Mouse (Mus musculus): ENCODE results near the gene Eif4g3. TPM values are rescaled to one million over a fixed set of nuclear protein-coding genes. Genes with fewer than 3 reads are reported as not detected.
"Not testable (repeated sequence)": the region's sequence is repeated elsewhere in the genome, so short reads cannot be mapped to it uniquely, and the experiment has no call there.

Eif4g3 gene
- polyA plus RNA-seq, 1 experiment from 2014 or later: 56.9 TPM

- Histone ChIP-seq H3K27ac (ENCODE audit: low read depth, low read length) (no peak overlapping the region), H3K4me1 (replicated peaks; ENCODE audit: control insufficient read depth, insufficient read depth, low read length) (no peaks in the 10 kb centered on the region), H3K4me3 (ENCODE audit: low read depth, low read length) (no peak overlapping the region), H3K27me3 (ENCODE audit: control insufficient read depth, insufficient read depth, low read length) (no peaks in the 10 kb centered on the region), H3K9ac (ENCODE audit: low read depth, low read length) (no peak overlapping the region), H3K36me3 (ENCODE audit: control insufficient read depth, insufficient read depth, low read length) (peaks cover 8% of the 10 kb centered on the region), H3K4me2 (replicated peaks; ENCODE audit: low read depth, low read length) (no peak overlapping the region), H3K9me3 (ENCODE audit: control insufficient read depth, low read length) (0 out of 2 replicates have a peak, but pooled peaks cover 2% of the 10 kb centered on the region)
- DNase-seq (ENCODE audit: low spot score): no peak
- WGBS: 96% methylated on average over 8 of the region's 8 CpGs
- no peak for ATAC-seq (ENCODE audit: low FRiP score)
Observed at GRCm38 (mm10) chr4:138046371-138046770, 53.5 kb downstream of the Eif4g3 start.

GRCm38 (mm10) chr4:138049547-138049946 is 56.7 kb downstream of the Eif4g3 start:
- Histone ChIP-seq H3K27me3 (ENCODE audit: control insufficient read depth, insufficient read depth, low read length) (no peaks in the 10 kb centered on the region), H3K9me3 (ENCODE audit: control insufficient read depth, low read length) (0 out of 2 replicates have a peak, but pooled peaks cover 2% of the 10 kb centered on the region), H3K4me2 (replicated peaks; ENCODE audit: low read depth, low read length) (no peak overlapping the region), H3K27ac (ENCODE audit: low read depth, low read length) (no peak overlapping the region), H3K4me1 (replicated peaks; ENCODE audit: control insufficient read depth, insufficient read depth, low read length) (no peaks in the 10 kb centered on the region), H3K9ac (ENCODE audit: low read depth, low read length) (no peak overlapping the region), H3K36me3 (ENCODE audit: control insufficient read depth, insufficient read depth, low read length) (peaks cover 8% of the 10 kb centered on the region), H3K4me3 (ENCODE audit: low read depth, low read length) (no peak overlapping the region)
- ATAC-seq (ENCODE audit: low FRiP score): no peak
- no peak for DNase-seq (ENCODE audit: low spot score)
- WGBS: 88% methylated on average over 6 of the region's 6 CpGs

- ATAC-seq (ENCODE audit: low FRiP score) (no peak), DNase-seq (ENCODE audit: low spot score) (no peak)
- Histone ChIP-seq H3K27me3 (ENCODE audit: control insufficient read depth, insufficient read depth, low read length) (no peaks in the 10 kb centered on the region), H3K4me1 (replicated peaks; ENCODE audit: control insufficient read depth, insufficient read depth, low read length) (no peaks in the 10 kb centered on the region), H3K9ac (ENCODE audit: low read depth, low read length) (no peak overlapping the region), H3K36me3 (ENCODE audit: control insufficient read depth, insufficient read depth, low read length) (no peaks in the 10 kb centered on the region), H3K9me3 (ENCODE audit: control insufficient read depth, low read length) (no peaks in the 10 kb centered on the region), H3K4me3 (ENCODE audit: low read depth, low read length) (no peak overlapping the region), H3K27ac (ENCODE audit: low read depth, low read length) (no peak overlapping the region), H3K4me2 (replicated peaks; ENCODE audit: low read depth, low read length) (no peak overlapping the region)
- WGBS: 96% methylated on average over 9 of the region's 9 CpGs
Observed at GRCm38 (mm10) chr4:138051488-138051887, 58.7 kb downstream of the Eif4g3 start.

GRCm38 (mm10) chr4:138056658-138057057 is 63.8 kb downstream of the Eif4g3 start:
- no peak for DNase-seq (ENCODE audit: low spot score)
- no peak for ATAC-seq (ENCODE audit: low FRiP score)
- Histone ChIP-seq H3K4me2 (replicated peaks; ENCODE audit: low read depth, low read length) (no peak overlapping the region), H3K36me3 (ENCODE audit: control insufficient read depth, insufficient read depth, low read length) (no peaks in the 10 kb centered on the region), H3K4me3 (ENCODE audit: low read depth, low read length) (no peak overlapping the region), H3K9ac (ENCODE audit: low read depth, low read length) (no peak overlapping the region), H3K4me1 (replicated peaks; ENCODE audit: control insufficient read depth, insufficient read depth, low read length) (no peaks in the 10 kb centered on the region), H3K27ac (ENCODE audit: low read depth, low read length) (no peak overlapping the region), H3K27me3 (ENCODE audit: control insufficient read depth, insufficient read depth, low read length) (no peaks in the 10 kb centered on the region), H3K9me3 (ENCODE audit: control insufficient read depth, low read length) (no peaks in the 10 kb centered on the region)
- WGBS: 60% methylated on average over 5 of the region's 5 CpGs

- H3K9me3 ChIP-seq (ENCODE audit: control insufficient read depth, low read length); H3K27ac ChIP-seq (ENCODE audit: low read depth, low read length); H3K4me3 ChIP-seq (ENCODE audit: low read depth, low read length); ATAC-seq (ENCODE audit: low FRiP score); DNase-seq (ENCODE audit: low spot score); H3K27me3 ChIP-seq (ENCODE audit: control insufficient read depth, insufficient read depth, low read length); H3K4me2 ChIP-seq (replicated peaks; ENCODE audit: low read depth, low read length); H3K9ac ChIP-seq (ENCODE audit: low read depth, low read length); H3K36me3 ChIP-seq (ENCODE audit: control insufficient read depth, insufficient read depth, low read length); H3K4me1 ChIP-seq (replicated peaks; ENCODE audit: control insufficient read depth, insufficient read depth, low read length): not testable (repeated sequence)
- 97% methylated on average over 22 of the region's 22 CpGs for WGBS
Observed at GRCm38 (mm10) chr4:138057196-138057754, 64.5 kb downstream of the Eif4g3 start.

- Histone ChIP-seq H3K36me3 (ENCODE audit: control insufficient read depth, insufficient read depth, low read length) (no peaks in the 10 kb centered on the region), H3K9me3 (ENCODE audit: control insufficient read depth, low read length) (no peaks in the 10 kb centered on the region), H3K4me3 (ENCODE audit: low read depth, low read length) (no peak overlapping the region), H3K27me3 (ENCODE audit: control insufficient read depth, insufficient read depth, low read length) (no peaks in the 10 kb centered on the region), H3K9ac (ENCODE audit: low read depth, low read length) (no peak overlapping the region), H3K4me1 (replicated peaks; ENCODE audit: control insufficient read depth, insufficient read depth, low read length) (no peaks in the 10 kb centered on the region), H3K4me2 (replicated peaks; ENCODE audit: low read depth, low read length) (no peak overlapping the region), H3K27ac (ENCODE audit: low read depth, low read length) (no peak overlapping the region)
- no peak for ATAC-seq (ENCODE audit: low FRiP score)
- WGBS: 91% methylated on average over 4 of the region's 4 CpGs
- no peak for DNase-seq (ENCODE audit: low spot score)
Observed at GRCm38 (mm10) chr4:138061161-138061560, 68.3 kb downstream of the Eif4g3 start.

GRCm38 (mm10) chr4:138063372-138064265 is 70.8 kb downstream of the Eif4g3 start:
- H3K36me3 ChIP-seq (ENCODE audit: control insufficient read depth, insufficient read depth, low read length): no peaks in the 10 kb centered on the region
- H3K27me3 ChIP-seq (ENCODE audit: control insufficient read depth, insufficient read depth, low read length): no peaks in the 10 kb centered on the region
- H3K4me3 ChIP-seq (ENCODE audit: low read depth, low read length): no peak overlapping the region
- no peak for ATAC-seq (ENCODE audit: low FRiP score)
- H3K27ac ChIP-seq (ENCODE audit: low read depth, low read length): no peak overlapping the region
- no peak overlapping the region for H3K4me2 ChIP-seq (replicated peaks; ENCODE audit: low read depth, low read length)
- DNase-seq (ENCODE audit: low spot score): no peak
- no peak overlapping the region for H3K9ac ChIP-seq (ENCODE audit: low read depth, low read length)
- no peaks in the 10 kb centered on the region for H3K4me1 ChIP-seq (replicated peaks; ENCODE audit: control insufficient read depth, insufficient read depth, low read length)
- no peaks in the 10 kb centered on the region for H3K9me3 ChIP-seq (ENCODE audit: control insufficient read depth, low read length)
- 90% methylated on average over 7 of the region's 7 CpGs for WGBS

- Histone ChIP-seq H3K27me3 (ENCODE audit: control insufficient read depth, insufficient read depth, low read length) (no peaks in the 10 kb centered on the region), H3K27ac (ENCODE audit: low read depth, low read length) (no peak overlapping the region), H3K4me1 (replicated peaks; ENCODE audit: control insufficient read depth, insufficient read depth, low read length) (no peaks in the 10 kb centered on the region), H3K4me3 (ENCODE audit: low read depth, low read length) (no peak overlapping the region), H3K9ac (ENCODE audit: low read depth, low read length) (no peak overlapping the region), H3K36me3 (ENCODE audit: control insufficient read depth, insufficient read depth, low read length) (no peaks in the 10 kb centered on the region), H3K9me3 (ENCODE audit: control insufficient read depth, low read length) (no peaks in the 10 kb centered on the region), H3K4me2 (replicated peaks; ENCODE audit: low read depth, low read length) (no peak overlapping the region)
- DNase-seq (ENCODE audit: low spot score) (no peak), ATAC-seq (ENCODE audit: low FRiP score) (no peak)
- WGBS: 85% methylated on average over 11 of the region's 11 CpGs
Observed at GRCm38 (mm10) chr4:138064882-138065592, 72.2 kb downstream of the Eif4g3 start.

Data from hindbrain, embryonic 11.5 days (tissue).